Mouse (Mus musculus) heart, embryonic 12.5 days (tissue): Measurements from ENCODE around the gene Gdf5. TPM values are rescaled to one million over a fixed set of nuclear protein-coding genes. Genes with fewer than 3 reads are reported as not detected.
A peak's percentile ranks its signal among the peaks of the same experiment; 100 is the strongest.

Experiments
- ATAC-seq: fragments of 200-750 bp; cut with Nextera tagmentation; 2 replicates; pipeline ENCODE4 v1.8.0; 2017; ENCODE audit warnings: moderate TSS enrichment, moderate library complexity; ENCODE audit not compliant: insufficient number of reproducible peaks, low FRiP score
- H3K27ac ChIP-seq: fragments of 300-500 bp; sonication (generic); 2 replicates; pipeline ENCODE4 v1.5.1; 2016; ENCODE audit warnings: mild to moderate bottlenecking, moderate library complexity; ENCODE audit not compliant: poor library complexity, severe bottlenecking
- H3K27me3 ChIP-seq: fragments of 300-500 bp; sonication (generic); replicated peaks from 2 replicates; pipeline ENCODE4 v1.6.1; 2016; ENCODE audit warnings: mild to moderate bottlenecking, moderate library complexity
- H3K36me3 ChIP-seq: fragments of 300-500 bp; sonication (generic); 2 replicates; pipeline ENCODE4 v1.6.1; 2016; ENCODE audit warnings: mild to moderate bottlenecking, moderate library complexity
- H3K4me1 ChIP-seq: fragments of 300-500 bp; sonication (generic); replicated peaks from 2 replicates; pipeline ENCODE4 v1.6.1; 2016; ENCODE audit warnings: mild to moderate bottlenecking
- H3K4me2 ChIP-seq: fragments of 300-500 bp; sonication (generic); 2 replicates; pipeline ENCODE4 v1.6.1; 2016; ENCODE audit warnings: mild to moderate bottlenecking, moderate library complexity
- H3K4me3 ChIP-seq: fragments of 300-500 bp; sonication (generic); 2 replicates; pipeline ENCODE4 v1.5.1; 2016; ENCODE audit warnings: mild to moderate bottlenecking
- H3K9ac ChIP-seq: fragments of 300-500 bp; sonication (generic); 2 replicates; pipeline ENCODE4 v1.6.1; 2016; ENCODE audit warnings: mild to moderate bottlenecking, moderate library complexity
- H3K9me3 ChIP-seq: fragments of 300-500 bp; sonication (generic); replicated peaks from 2 replicates; pipeline ENCODE4 v1.6.1; 2016; ENCODE audit warnings: mild to moderate bottlenecking, moderate library complexity
- WGBS: fragments of 180-500 bp; shearing (Covaris S2); methylation state at CpG from one replicate; pipeline ENCODE4 v1.1.7; 2016; 5-methylcytosine and 5-hydroxymethylcytosine counted together
- polyA plus RNA-seq: library from polyadenylated mRNA; unstranded; fragments of >200 nt; fragmentation: Nextera tagmentation; extraction: Ambion mirVana; gene quantifications from 2 replicates; pipeline ENCODE4 v1.2.1, GENCODE M21; 2016

Gene Gdf5
- 0.36 and 0.42 TPM in 2 replicates for polyA plus RNA-seq

DNA sequence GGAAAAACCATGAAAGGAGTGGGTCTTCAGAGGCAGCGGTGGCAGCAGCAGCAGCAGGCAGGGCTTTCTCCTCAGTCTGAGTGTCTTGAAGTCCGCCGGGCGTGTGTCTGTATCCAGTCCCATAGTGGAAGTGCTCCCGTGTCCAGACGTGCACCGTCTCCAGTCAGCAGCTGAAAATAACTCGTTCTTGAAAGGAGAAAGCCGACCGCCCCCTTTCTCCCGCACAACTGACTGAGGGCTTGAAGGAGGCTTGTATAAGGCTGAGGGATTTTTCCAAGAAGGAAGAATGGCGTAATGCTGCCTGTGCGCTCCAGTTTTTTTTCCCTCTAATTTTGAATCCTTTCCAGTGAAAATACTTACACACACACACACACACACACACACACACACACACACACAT lies at the start of gene Gdf5:
Gdf5 (minus strand) TSS at position 244 of the 400 bp plus-strand sequence.
- no peak for ATAC-seq
- peak within 1 kb of the TSS; percentile 42 for H3K4me2 ChIP-seq
- H3K9ac ChIP-seq = no peak within 1 kb of the TSS
- H3K4me3 ChIP-seq = no peak within 1 kb of the TSS
- H3K9me3 ChIP-seq = no peaks in the 10 kb centered on the region
- H3K36me3 ChIP-seq = no peaks in the 10 kb centered on the region
- peaks cover 17% of the 10 kb centered on the region for H3K4me1 ChIP-seq
- 42% methylated on average over 13 of the region's 13 CpGs for WGBS
- peaks cover 28% of the 10 kb centered on the region; the same call in 1 of the 2 replicates for H3K27me3 ChIP-seq
- H3K27ac ChIP-seq = no peak within 1 kb of the TSS

DNA sequence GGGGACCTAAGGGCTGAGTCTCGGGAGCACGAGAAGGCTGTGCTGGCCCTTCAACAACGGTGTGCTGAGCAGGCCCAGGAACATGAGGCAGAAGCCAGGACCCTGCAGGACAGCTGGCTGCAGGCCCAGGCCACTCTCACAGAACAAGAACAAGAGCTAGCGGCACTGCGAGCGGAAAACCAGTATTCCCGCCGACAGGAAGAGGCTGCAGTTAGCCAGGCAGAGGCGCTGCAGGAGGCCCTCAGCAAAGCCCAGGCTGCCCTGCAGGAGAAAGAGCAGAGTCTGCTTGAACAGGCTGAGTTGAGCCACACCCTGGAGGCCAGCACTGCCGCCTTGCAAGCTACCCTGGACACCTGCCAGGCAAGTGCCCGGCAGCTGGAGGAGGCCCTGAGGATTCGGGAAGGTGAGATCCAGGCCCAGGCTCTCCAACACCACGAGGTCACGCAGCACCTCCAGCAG lies 46.7 kb upstream of the Gdf5 start:
- no peak for ATAC-seq
- Histone ChIP-seq H3K4me3 (no peak overlapping the region), H3K27me3 (no peaks in the 10 kb centered on the region), H3K4me1 (peaks cover 8% of the 10 kb centered on the region), H3K36me3 (peaks cover 94% of the 10 kb centered on the region), H3K4me2 (no peak overlapping the region), H3K9ac (no peak overlapping the region), H3K27ac (no peak overlapping the region), H3K9me3 (no peaks in the 10 kb centered on the region)
- WGBS = 80% methylated on average over 14 of the region's 14 CpGs

DNA sequence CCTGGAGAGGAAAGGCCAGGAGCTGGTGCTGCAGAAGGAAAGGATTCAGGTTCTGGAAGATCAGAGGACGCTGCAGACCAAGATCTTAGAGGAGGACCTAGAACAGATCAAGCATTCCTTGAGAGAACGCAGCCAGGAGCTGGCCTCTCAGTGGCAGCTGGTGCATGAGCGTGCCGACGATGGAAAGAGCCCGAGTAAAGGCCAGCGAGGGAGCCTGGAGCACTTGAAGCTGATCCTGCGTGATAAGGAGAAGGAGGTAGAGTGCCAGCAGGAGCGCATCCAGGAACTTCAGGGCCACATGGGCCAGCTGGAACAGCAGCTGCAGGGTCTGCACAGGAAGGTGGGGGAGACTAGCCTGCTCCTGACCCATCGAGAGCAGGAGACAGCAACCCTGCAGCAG lies 46.0 kb upstream of the Gdf5 start:
- peaks cover 94% of the 10 kb centered on the region for H3K36me3 ChIP-seq
- ATAC-seq = no peak

GRCm38 (mm10) chr2:155989085-155989484 lies 43.9 kb upstream of the Gdf5 start:
- no peak overlapping the region for H3K4me3 ChIP-seq
- peak overlapping the region; percentile 29; the same call in 1 of the 2 replicates for H3K4me2 ChIP-seq
- 16% methylated on average over 4 of the region's 4 CpGs for WGBS
- ATAC-seq = peak; percentile 65
- no peaks in the 10 kb centered on the region for H3K9me3 ChIP-seq
- no peak overlapping the region for H3K27ac ChIP-seq
- H3K9ac ChIP-seq = no peak overlapping the region
- H3K36me3 ChIP-seq = peaks cover 94% of the 10 kb centered on the region
- H3K4me1 ChIP-seq = peaks cover 8% of the 10 kb centered on the region
- H3K27me3 ChIP-seq = no peaks in the 10 kb centered on the region

More for the DNA sequence above, 46.0 kb upstream of the Gdf5 start:
- Histone ChIP-seq H3K9ac (0 out of 2 replicates have a peak overlapping the region, but pooled peaks have one; percentile 9), H3K4me1 (peaks cover 8% of the 10 kb centered on the region), H3K9me3 (no peaks in the 10 kb centered on the region), H3K27ac (no peak overlapping the region), H3K4me2 (no peak overlapping the region), H3K4me3 (no peak overlapping the region), H3K27me3 (no peaks in the 10 kb centered on the region)
- WGBS = 75% methylated on average over 10 of the region's 10 CpGs

DNA sequence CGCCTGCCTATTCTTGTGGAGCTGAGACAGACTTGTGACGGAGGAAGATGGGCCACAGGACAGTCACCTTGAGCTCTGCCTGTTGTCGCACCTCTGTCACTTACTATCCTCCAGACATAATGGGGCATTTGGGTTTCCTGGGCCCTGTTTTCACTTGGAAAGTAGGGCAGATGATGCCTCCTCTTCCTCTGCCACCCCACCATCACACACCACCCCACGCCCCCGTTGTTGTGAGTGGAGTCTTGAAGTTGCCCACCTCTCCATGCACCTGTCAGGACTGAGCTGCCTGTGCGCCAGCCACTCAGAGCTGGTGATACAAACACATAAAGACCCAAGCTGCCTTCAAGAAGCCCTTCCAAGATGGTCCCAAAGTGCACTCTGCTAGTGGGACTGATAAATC lies 42.0 kb upstream of the Gdf5 start:
- ATAC-seq = no peak
- no peaks in the 10 kb centered on the region for H3K9me3 ChIP-seq

GRCm38 (mm10) chr2:155985776-155986175 lies 40.6 kb upstream of the Gdf5 start:
- H3K9me3 ChIP-seq = no peaks in the 10 kb centered on the region
- H3K4me2 ChIP-seq = no peak overlapping the region
- H3K4me1 ChIP-seq = peaks cover 8% of the 10 kb centered on the region
- ATAC-seq = no peak
- peaks cover 92% of the 10 kb centered on the region for H3K36me3 ChIP-seq
- no peaks in the 10 kb centered on the region for H3K27me3 ChIP-seq
- H3K4me3 ChIP-seq = no peak overlapping the region
- H3K27ac ChIP-seq = no peak overlapping the region
- 87% methylated on average over 7 of the region's 7 CpGs for WGBS
- no peak overlapping the region for H3K9ac ChIP-seq

More for the DNA sequence above, 42.0 kb upstream of the Gdf5 start:
- no peak overlapping the region for H3K4me3 ChIP-seq
- no peaks in the 10 kb centered on the region for H3K27me3 ChIP-seq
- H3K9ac ChIP-seq = no peak overlapping the region
- WGBS = 92% methylated on average over 6 of the region's 6 CpGs
- no peak overlapping the region for H3K27ac ChIP-seq
- H3K4me1 ChIP-seq = peaks cover 8% of the 10 kb centered on the region
- no peak overlapping the region for H3K4me2 ChIP-seq
- peaks cover 94% of the 10 kb centered on the region for H3K36me3 ChIP-seq

DNA sequence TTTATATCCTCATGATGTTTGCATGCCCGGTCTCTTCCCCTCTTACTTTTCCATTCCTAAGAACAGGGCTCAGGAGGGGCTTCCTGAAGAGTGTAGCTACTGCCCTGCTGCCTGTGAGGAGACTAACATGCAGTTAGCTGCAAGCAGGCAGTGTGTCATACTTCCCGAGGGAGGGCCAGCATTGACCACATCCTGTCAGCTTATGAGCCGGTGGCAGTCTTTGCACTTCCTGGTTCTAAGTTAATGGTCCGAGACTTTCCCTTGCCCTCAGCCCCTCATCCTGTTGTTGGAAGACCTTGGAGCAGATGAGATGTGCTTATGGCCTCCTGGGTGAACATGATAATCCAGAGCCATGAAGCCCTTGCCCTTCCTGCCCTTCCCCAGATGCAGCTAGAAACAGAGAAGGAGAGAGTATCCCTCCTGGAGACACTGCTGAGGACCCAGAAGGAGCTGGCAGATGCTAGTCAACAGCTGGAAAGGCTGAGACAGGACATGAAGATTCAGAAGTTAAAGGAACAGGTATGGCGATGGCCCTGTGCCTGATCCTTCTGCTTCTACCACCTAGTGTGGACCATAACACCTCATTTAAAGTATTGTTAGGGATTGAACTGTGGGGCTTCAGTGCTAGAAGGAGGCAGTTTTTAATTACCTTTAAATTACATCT lies 34.3 kb upstream of the Gdf5 start:
- Histone ChIP-seq H3K9ac (no peak overlapping the region), H3K36me3 (peaks cover 88% of the 10 kb centered on the region), H3K4me1 (no peaks in the 10 kb centered on the region), H3K27ac (no peak overlapping the region), H3K9me3 (no peaks in the 10 kb centered on the region), H3K4me3 (no peak overlapping the region), H3K27me3 (no peaks in the 10 kb centered on the region), H3K4me2 (no peak overlapping the region)
- WGBS = 70% methylated on average over 5 of the region's 5 CpGs
- ATAC-seq = peak; percentile 48; the same call in 1 of the 2 replicates

- H3K9me3 ChIP-seq = no peaks in the 10 kb centered on the region
- no peak overlapping the region for H3K4me3 ChIP-seq
- H3K4me1 ChIP-seq = no peaks in the 10 kb centered on the region
- H3K27ac ChIP-seq = no peak overlapping the region
- ATAC-seq = no peak
- no peak overlapping the region for H3K9ac ChIP-seq
- no peak overlapping the region for H3K4me2 ChIP-seq
- H3K36me3 ChIP-seq = peaks cover 85% of the 10 kb centered on the region
- H3K27me3 ChIP-seq = no peaks in the 10 kb centered on the region
- 84% methylated on average over 14 of the region's 14 CpGs for WGBS
These were observed 29.0 kb upstream of the Gdf5 start for GRCm38 (mm10) chr2:155974087-155974731.

DNA sequence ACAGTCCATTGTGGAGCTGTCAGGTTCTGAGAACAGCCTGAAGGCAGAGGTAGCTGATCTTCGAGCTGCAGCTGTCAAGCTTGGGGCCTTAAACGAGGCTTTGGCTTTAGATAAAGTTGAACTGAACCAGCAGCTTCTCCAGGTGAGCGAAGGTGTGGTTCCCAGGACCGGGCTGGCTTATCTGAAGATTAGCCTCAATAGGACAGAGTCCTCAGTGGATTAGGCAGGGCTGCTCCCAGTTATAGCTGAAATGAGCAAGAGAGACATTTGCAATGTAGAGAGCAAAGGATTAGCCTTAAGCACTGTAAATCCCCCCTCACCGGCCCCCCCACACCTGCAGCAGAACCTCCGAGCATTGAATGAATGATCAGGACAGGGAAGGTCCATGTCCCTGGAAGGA lies 28.2 kb upstream of the Gdf5 start:
- H3K27me3 ChIP-seq = no peaks in the 10 kb centered on the region
- no peak overlapping the region for H3K4me2 ChIP-seq
- H3K27ac ChIP-seq = no peak overlapping the region
- peaks cover 89% of the 10 kb centered on the region for H3K36me3 ChIP-seq
- ATAC-seq = no peak
- H3K4me1 ChIP-seq = no peaks in the 10 kb centered on the region
- WGBS = 80% methylated on average over 6 of the region's 6 CpGs
- H3K9me3 ChIP-seq = no peaks in the 10 kb centered on the region
- no peak overlapping the region for H3K4me3 ChIP-seq
- H3K9ac ChIP-seq = no peak overlapping the region

- Histone ChIP-seq H3K4me3 (no peak overlapping the region), H3K36me3 (peaks cover 65% of the 10 kb centered on the region), H3K27me3 (no peaks in the 10 kb centered on the region), H3K4me1 (peaks cover under 1% of the 10 kb centered on the region; the same call in 1 of the 2 replicates), H3K9me3 (no peaks in the 10 kb centered on the region), H3K27ac (no peak overlapping the region), H3K9ac (no peak overlapping the region), H3K4me2 (no peak overlapping the region)
- ATAC-seq = no peak
- 40% methylated on average over 1 of the region's 1 CpGs for WGBS
These were observed 17.8 kb upstream of the Gdf5 start for GRCm38 (mm10) chr2:155962991-155963390.

GRCm38 (mm10) chr2:155961862-155962261 lies 16.7 kb upstream of the Gdf5 start:
- Histone ChIP-seq H3K27me3 (no peaks in the 10 kb centered on the region), H3K27ac (no peak overlapping the region), H3K4me3 (no peak overlapping the region), H3K9ac (no peak overlapping the region), H3K9me3 (no peaks in the 10 kb centered on the region), H3K36me3 (peaks cover 54% of the 10 kb centered on the region), H3K4me2 (no peak overlapping the region), H3K4me1 (peaks cover 7% of the 10 kb centered on the region; the same call in 1 of the 2 replicates)
- WGBS = 85% methylated on average over 10 of the region's 10 CpGs
- ATAC-seq = no peak
